Mouse (Mus musculus) neural tube, embryonic 15.5 days (tissue): ENCODE measurements around the gene Ntng1. TPM values are rescaled to one million over a fixed set of nuclear protein-coding genes. Genes with fewer than 3 reads are reported as not detected.
A peak's percentile ranks its signal among the peaks of the same experiment; 100 is the strongest.

ENCODE experiments used
- ATAC-seq: fragments of 200-750 bp; cut with Nextera tagmentation; 2 replicates; pipeline ENCODE4 v1.8.0; 2017; ENCODE audit warnings: mild to moderate bottlenecking, moderate TSS enrichment, moderate library complexity; ENCODE audit not compliant: low FRiP score
- H3K27ac ChIP-seq: fragments of 300-500 bp; sonication (generic); replicated peaks from 2 replicates; pipeline ENCODE4 v1.5.1; 2015; ENCODE audit warnings: mild to moderate bottlenecking, inconsistent platforms
- H3K27me3 ChIP-seq: fragments of 300-500 bp; sonication (generic); replicated peaks from 2 replicates; pipeline ENCODE4 v1.6.1; 2015; ENCODE audit warnings: inconsistent platforms
- H3K36me3 ChIP-seq: fragments of 300-500 bp; sonication (generic); 2 replicates; pipeline ENCODE4 v1.6.1; 2015; ENCODE audit warnings: inconsistent platforms
- H3K4me1 ChIP-seq: fragments of 300-500 bp; sonication (generic); 2 replicates; pipeline ENCODE4 v1.6.1; 2015; ENCODE audit warnings: inconsistent platforms
- H3K4me2 ChIP-seq: fragments of 300-500 bp; sonication (generic); 2 replicates; pipeline ENCODE4 v1.6.1; 2015; ENCODE audit warnings: inconsistent platforms, mild to moderate bottlenecking, moderate library complexity
- H3K4me3 ChIP-seq: fragments of 300-500 bp; sonication (generic); replicated peaks from 2 replicates; pipeline ENCODE4 v1.5.1; 2015; ENCODE audit warnings: mild to moderate bottlenecking, inconsistent platforms
- H3K9ac ChIP-seq: fragments of 300-500 bp; sonication (generic); replicated peaks from 2 replicates; pipeline ENCODE4 v1.6.1; 2015; ENCODE audit warnings: mild to moderate bottlenecking, inconsistent platforms
- H3K9me3 ChIP-seq: fragments of 300-500 bp; sonication (generic); replicated peaks from 2 replicates; pipeline ENCODE4 v1.6.1; 2016; ENCODE audit warnings: inconsistent platforms
- WGBS: fragments of 180-500 bp; shearing (Covaris S2); methylation state at CpG from one replicate; pipeline ENCODE4 v1.1.7; 2015; ENCODE audit warnings: mixed read lengths; 5-methylcytosine and 5-hydroxymethylcytosine counted together
- polyA plus RNA-seq: library from polyadenylated mRNA; unstranded; fragments of >200 nt; fragmentation: Nextera tagmentation; extraction: Ambion mirVana; gene quantifications from 2 replicates; pipeline ENCODE4 v1.2.1, GENCODE M21; 2015

Gene Ntng1
- polyA plus RNA-seq, 1 experiment from 2014 or later: 25.4 TPM

DNA sequence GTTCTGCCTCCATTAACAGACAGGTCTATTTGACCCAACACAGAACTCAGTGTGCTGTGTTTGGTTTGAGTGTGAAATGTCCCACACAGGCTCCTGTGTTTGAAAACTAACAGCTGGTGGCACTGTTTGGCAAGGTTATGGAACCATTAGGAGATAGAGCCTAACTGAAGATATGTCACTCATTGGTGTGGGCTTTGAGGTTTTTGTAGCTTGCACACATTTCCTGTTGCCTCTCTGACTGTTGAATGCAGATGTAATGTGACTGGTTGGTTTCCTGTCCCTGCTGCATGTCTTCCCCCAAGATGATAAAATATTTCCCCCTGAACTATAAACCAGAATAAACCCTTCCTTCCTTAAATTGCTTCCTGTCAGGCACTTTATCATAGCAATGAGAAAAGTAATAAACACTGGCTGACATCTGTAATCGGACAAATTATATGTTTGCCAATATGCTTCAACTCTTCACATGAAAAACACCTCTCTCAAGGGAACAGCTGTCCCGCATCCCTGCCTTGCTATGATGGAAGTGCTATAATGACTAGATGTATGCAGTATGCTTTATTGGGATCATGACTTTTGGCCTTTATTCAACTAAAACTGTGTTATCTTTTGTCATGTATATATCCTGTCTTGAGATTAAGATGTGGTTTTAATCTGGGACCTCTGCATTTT is 320.9 kb downstream of the Ntng1 start:
- Histone ChIP-seq H3K4me1 (no peaks in the 10 kb centered on the region), H3K4me2 (no peak overlapping the region), H3K4me3 (no peak overlapping the region), H3K9me3 (no peaks in the 10 kb centered on the region), H3K9ac (no peak overlapping the region), H3K27ac (no peak overlapping the region), H3K36me3 (no peaks in the 10 kb centered on the region), H3K27me3 (no peaks in the 10 kb centered on the region)
- ATAC-seq: no peak
- WGBS: 74% methylated on average over 2 of the region's 2 CpGs

DNA sequence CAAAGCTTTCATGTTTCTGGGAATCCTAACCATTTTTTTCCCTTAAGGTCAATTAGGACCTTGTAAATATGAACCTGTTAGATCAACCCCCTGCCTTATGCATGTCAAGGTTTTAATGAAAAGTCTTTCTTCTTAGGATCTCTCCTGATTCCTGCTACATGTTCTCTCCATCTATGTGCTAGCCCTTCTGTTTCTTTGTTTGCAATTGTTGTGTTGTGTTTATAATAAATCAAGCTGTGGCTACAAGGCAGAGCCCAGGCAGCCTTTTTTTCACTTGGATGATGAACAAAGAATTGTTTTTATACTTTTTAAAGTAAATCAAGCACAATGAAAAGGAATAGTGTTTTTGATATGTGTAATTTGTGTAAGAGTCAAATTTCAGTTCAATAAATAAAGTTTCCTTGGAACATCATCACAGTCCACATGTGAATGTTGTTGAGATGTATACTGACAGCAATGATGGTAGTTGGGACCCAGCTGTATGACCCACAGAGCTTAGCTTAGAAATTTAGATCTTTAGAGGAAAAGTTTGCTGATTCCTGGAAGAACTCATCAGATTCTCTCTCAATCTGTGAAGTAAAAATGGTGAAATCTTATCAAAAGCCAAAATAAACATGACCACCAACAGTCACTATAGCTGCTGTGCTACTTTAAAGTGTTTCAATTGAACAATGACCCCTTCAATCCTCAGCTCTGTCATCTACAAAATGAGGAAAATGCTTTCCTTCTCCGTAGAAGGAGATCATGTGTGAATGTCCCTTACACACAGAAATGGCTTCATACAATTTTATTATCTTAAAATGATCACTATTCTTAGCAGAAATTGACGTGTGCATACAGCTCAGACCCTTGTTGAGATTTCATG is 324.8 kb downstream of the Ntng1 start:
- WGBS: 89% methylated on average over 2 of the region's 2 CpGs
- no peaks in the 10 kb centered on the region for H3K4me1 ChIP-seq
- no peaks in the 10 kb centered on the region for H3K9me3 ChIP-seq
- H3K36me3 ChIP-seq: no peaks in the 10 kb centered on the region
- no peak overlapping the region for H3K9ac ChIP-seq
- ATAC-seq: no peak
- H3K27me3 ChIP-seq: no peaks in the 10 kb centered on the region
- H3K4me3 ChIP-seq: no peak overlapping the region
- H3K27ac ChIP-seq: no peak overlapping the region
- no peak overlapping the region for H3K4me2 ChIP-seq

GRCm38 (mm10) chr3:109809065-109809464 is 334.7 kb downstream of the Ntng1 start:
- ATAC-seq: no peak
- Histone ChIP-seq H3K9me3 (no peaks in the 10 kb centered on the region), H3K9ac (no peak overlapping the region), H3K4me3 (no peak overlapping the region), H3K27me3 (no peaks in the 10 kb centered on the region), H3K4me2 (no peak overlapping the region), H3K36me3 (no peaks in the 10 kb centered on the region), H3K27ac (no peak overlapping the region), H3K4me1 (no peaks in the 10 kb centered on the region)
- WGBS: 100% methylated on average over 1 of the region's 1 CpGs

DNA sequence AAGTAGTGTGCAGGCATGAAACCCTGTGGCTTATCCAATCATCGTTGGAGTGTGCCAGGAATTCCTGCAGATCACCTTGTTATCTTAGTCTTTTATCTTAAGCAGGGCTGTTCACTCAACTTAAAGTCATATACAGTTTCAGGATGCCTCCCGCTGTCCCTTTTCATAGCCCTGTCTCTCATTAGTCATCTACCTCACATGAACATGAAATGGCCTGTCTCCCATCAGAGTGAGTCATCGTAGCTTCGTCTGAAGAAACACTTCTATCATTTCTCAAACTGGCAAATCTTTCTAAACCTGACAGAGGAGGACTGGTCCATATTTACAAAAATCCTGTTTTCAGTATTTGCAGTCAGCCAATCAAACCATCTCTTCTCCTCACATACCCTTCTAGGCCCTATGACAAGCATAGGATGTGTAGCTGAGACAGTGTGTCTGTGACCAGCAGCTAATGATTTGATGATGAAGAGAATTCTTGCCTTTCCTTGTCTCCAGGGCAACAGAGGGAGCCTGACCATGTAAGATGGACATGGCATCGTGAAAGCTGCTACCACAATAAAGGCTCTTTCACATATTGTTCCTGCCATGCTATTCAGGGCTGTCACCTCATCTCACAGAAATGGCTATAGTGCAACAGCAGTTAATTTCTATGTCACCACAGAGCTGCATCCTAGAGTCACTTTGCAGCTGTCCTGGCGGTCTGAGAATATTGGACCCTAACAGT is 336.4 kb downstream of the Ntng1 start:
- no peak for ATAC-seq
- Histone ChIP-seq H3K9ac (no peak overlapping the region), H3K27me3 (no peaks in the 10 kb centered on the region), H3K4me2 (no peak overlapping the region), H3K27ac (no peak overlapping the region), H3K9me3 (no peaks in the 10 kb centered on the region), H3K4me3 (no peak overlapping the region), H3K4me1 (no peaks in the 10 kb centered on the region), H3K36me3 (no peaks in the 10 kb centered on the region)
- WGBS: 63% methylated on average over 6 of the region's 6 CpGs

- no peak overlapping the region for H3K4me3 ChIP-seq
- no peaks in the 10 kb centered on the region for H3K36me3 ChIP-seq
- no peaks in the 10 kb centered on the region for H3K9me3 ChIP-seq
- no peaks in the 10 kb centered on the region for H3K27me3 ChIP-seq
- H3K9ac ChIP-seq: no peak overlapping the region
- no peak overlapping the region for H3K27ac ChIP-seq
- H3K4me2 ChIP-seq: no peak overlapping the region
- ATAC-seq: no peak
- WGBS: 57% methylated on average over 2 of the region's 2 CpGs
- H3K4me1 ChIP-seq: no peaks in the 10 kb centered on the region
Measured at GRCm38 (mm10) chr3:109804145-109804544, 339.7 kb downstream of the Ntng1 start.

GRCm38 (mm10) chr3:109803616-109804015 is 340.2 kb downstream of the Ntng1 start:
- no peak overlapping the region for H3K4me2 ChIP-seq
- H3K9ac ChIP-seq: no peak overlapping the region
- H3K4me3 ChIP-seq: no peak overlapping the region
- no peaks in the 10 kb centered on the region for H3K36me3 ChIP-seq
- no peaks in the 10 kb centered on the region for H3K9me3 ChIP-seq
- no peak overlapping the region for H3K27ac ChIP-seq
- 63% methylated on average over 3 of the region's 3 CpGs for WGBS
- H3K27me3 ChIP-seq: no peaks in the 10 kb centered on the region
- ATAC-seq: no peak
- no peaks in the 10 kb centered on the region for H3K4me1 ChIP-seq

DNA sequence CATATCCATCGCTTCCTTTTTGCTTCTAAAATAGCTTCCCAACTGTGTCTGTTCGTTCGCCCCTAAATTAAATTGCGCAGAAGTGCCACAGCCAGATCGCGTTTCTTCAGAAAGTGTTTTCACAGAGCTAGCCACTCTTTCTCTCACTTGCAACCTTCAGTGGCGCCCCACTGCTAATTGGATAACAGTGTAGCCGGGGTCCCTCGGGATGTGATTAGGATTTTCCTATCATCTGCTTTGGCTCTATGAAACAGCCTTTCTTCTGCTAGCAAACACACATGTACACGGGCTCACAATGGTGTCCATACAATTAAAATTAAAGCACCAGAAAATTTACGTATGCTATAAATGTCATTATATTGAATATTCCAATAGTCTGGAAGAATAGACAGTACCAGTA is 346.5 kb downstream of the Ntng1 start:
- ATAC-seq: no peak
- H3K4me1 ChIP-seq: no peaks in the 10 kb centered on the region
- 75% methylated on average over 11 of the region's 11 CpGs for WGBS

GRCm38 (mm10) chr3:109783231-109783630 is 360.6 kb downstream of the Ntng1 start:
- H3K27me3 ChIP-seq: no peaks in the 10 kb centered on the region
- H3K4me1 ChIP-seq: peaks cover 22% of the 10 kb centered on the region
- H3K9ac ChIP-seq: no peak overlapping the region
- H3K36me3 ChIP-seq: no peaks in the 10 kb centered on the region
- peak overlapping the region; percentile 84 for H3K27ac ChIP-seq
- H3K4me2 ChIP-seq: peak overlapping the region; percentile 79
- 0 out of 2 replicates have a peak, but pooled peaks have one; percentile 29 for ATAC-seq
- no peak overlapping the region for H3K4me3 ChIP-seq
- WGBS: 10% methylated on average over 5 of the region's 5 CpGs
- no peaks in the 10 kb centered on the region for H3K9me3 ChIP-seq

More for the DNA sequence above, 346.5 kb downstream of the Ntng1 start:
- Histone ChIP-seq H3K4me2 (no peak overlapping the region), H3K4me3 (no peak overlapping the region), H3K36me3 (no peaks in the 10 kb centered on the region), H3K27me3 (no peaks in the 10 kb centered on the region), H3K9ac (no peak overlapping the region), H3K9me3 (no peaks in the 10 kb centered on the region), H3K27ac (no peak overlapping the region)

- peak; percentile 88 for ATAC-seq
- peak overlapping the region; percentile 47 for H3K9ac ChIP-seq
- no peaks in the 10 kb centered on the region for H3K27me3 ChIP-seq
- H3K4me3 ChIP-seq: peak overlapping the region; percentile 39
- H3K4me1 ChIP-seq: peaks cover 22% of the 10 kb centered on the region
- peak overlapping the region; percentile 79 for H3K4me2 ChIP-seq
- no peaks in the 10 kb centered on the region for H3K36me3 ChIP-seq
- no peaks in the 10 kb centered on the region for H3K9me3 ChIP-seq
- H3K27ac ChIP-seq: peak overlapping the region; percentile 84
- WGBS: 3% methylated on average over 27 of the region's 27 CpGs
Measured at GRCm38 (mm10) chr3:109782289-109782951, 361.4 kb downstream of the Ntng1 start.

- H3K27ac ChIP-seq: no peak overlapping the region; the same call in 1 of the 2 replicates
- H3K9ac ChIP-seq: no peak overlapping the region
- no peaks in the 10 kb centered on the region for H3K27me3 ChIP-seq
- H3K36me3 ChIP-seq: no peaks in the 10 kb centered on the region
- peak; percentile 12; the same call in 1 of the 2 replicates for ATAC-seq
- peaks cover 22% of the 10 kb centered on the region for H3K4me1 ChIP-seq
- WGBS: 56% methylated on average over 7 of the region's 7 CpGs
- H3K4me3 ChIP-seq: peak overlapping the region; percentile 39; the same call in 1 of the 2 replicates
- H3K4me2 ChIP-seq: peak overlapping the region; percentile 79
- H3K9me3 ChIP-seq: no peaks in the 10 kb centered on the region
Measured at GRCm38 (mm10) chr3:109781917-109782288, 361.9 kb downstream of the Ntng1 start.

DNA sequence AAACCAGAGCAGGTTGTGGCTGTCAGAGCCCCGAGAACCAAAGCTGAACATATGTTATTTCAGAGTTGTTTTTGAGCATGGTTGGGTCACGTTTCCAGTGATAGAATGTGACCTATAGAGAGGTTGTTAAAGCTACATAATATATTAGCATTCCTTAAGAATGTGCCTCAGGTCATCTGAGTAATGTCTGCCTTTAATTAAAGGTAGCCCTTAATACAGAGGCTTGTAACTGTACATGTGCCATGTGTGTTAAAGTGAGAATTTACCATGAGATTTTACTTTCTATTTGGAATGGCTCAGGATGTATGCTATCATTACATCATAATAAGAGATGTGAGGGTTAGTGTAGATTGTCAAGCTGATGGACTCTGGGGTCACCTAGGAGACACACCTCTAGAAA is 368.6 kb downstream of the Ntng1 start:
- Histone ChIP-seq H3K4me2 (no peak overlapping the region), H3K27ac (no peak overlapping the region), H3K4me3 (no peak overlapping the region), H3K36me3 (no peaks in the 10 kb centered on the region), H3K27me3 (no peaks in the 10 kb centered on the region), H3K4me1 (0 out of 2 replicates have a peak, but pooled peaks cover 5% of the 10 kb centered on the region), H3K9ac (no peak overlapping the region), H3K9me3 (no peaks in the 10 kb centered on the region)
- no peak for ATAC-seq
- 61% methylated on average over 2 of the region's 2 CpGs for WGBS
